Mouse (Mus musculus) inflammation-experienced regulatory T-cells, adult 16 weeks (primary cell): ENCODE data around the gene Slc35f1. TPM values are rescaled to one million over a fixed set of nuclear protein-coding genes. Genes with fewer than 3 reads are reported as not detected.

ENCODE experiments used
- polyA plus RNA-seq: library from polyadenylated mRNA; unstranded; fragments of 100-300 nt; shearing (Covaris generic); gene quantifications from one replicate; pipeline ENCODE4 v1.2.1, GENCODE M21; 2017

Slc35f1 gene
- not detected for polyA plus RNA-seq

DNA sequence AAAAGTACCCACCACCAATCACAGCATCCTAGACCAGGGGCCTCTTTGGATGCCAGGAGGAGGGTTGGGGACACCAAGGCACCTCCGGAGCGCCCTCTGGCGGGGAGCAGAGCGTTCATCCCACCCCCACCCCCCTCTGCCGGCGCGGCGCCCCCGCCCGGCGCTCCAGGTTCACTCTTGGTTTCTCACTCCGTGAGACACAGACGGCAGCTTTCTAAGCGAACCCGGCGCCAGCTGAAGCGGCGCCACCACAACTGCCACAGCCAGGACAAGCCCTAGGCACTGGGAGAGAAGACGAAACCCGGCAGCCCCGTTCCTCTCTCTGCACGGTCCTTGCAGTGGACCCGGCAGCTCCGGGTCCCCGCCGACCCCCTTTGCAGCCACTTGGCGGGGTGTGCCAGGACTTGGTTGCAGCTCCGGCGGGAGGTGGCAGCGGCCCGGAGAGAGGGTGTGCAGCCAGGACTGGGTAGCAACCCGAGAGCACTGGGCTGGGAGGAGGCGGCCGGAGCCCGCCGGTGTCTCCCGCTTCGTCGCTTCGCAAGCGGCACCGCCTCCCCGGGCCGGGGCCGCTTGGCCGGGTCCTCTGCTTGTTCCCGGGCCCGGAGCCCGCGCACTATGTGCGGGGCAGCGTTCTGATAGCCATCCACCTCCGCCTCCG, at the start of gene Slc35f1:
Slc35f1 (plus strand) TSS at position 200 of the 658 bp plus-strand sequence.

